Mouse (Mus musculus) hindbrain, embryonic 13.5 days (tissue): ENCODE measurements at regions not wholly inside any gene's neighbourhood (a gene's known extent, or its start where the extent isn't known, plus 50 kb on each side); places are given as distances from the start of the nearest gene placed in this dataset.

Experiments
- ATAC-seq: fragments of 200-750 bp; cut with Nextera tagmentation; 2 replicates; pipeline ENCODE4 v1.8.0; 2017; ENCODE audit warnings: moderate TSS enrichment; ENCODE audit not compliant: low FRiP score
- H3K27ac ChIP-seq: fragments of 300-500 bp; sonication (generic); 2 replicates; pipeline ENCODE4 v1.5.1; 2015; ENCODE audit warnings: inconsistent platforms, mild to moderate bottlenecking, moderate library complexity
- H3K27me3 ChIP-seq: fragments of 300-500 bp; sonication (generic); 2 replicates; pipeline ENCODE4 v1.6.1; 2015; ENCODE audit warnings: mild to moderate bottlenecking, inconsistent platforms
- H3K36me3 ChIP-seq: fragments of 300-500 bp; sonication (generic); 2 replicates; pipeline ENCODE4 v1.6.1; 2015; ENCODE audit warnings: mild to moderate bottlenecking, inconsistent platforms
- H3K4me1 ChIP-seq: fragments of 300-500 bp; sonication (generic); replicated peaks from 2 replicates; pipeline ENCODE4 v1.6.1; 2015; ENCODE audit warnings: inconsistent platforms
- H3K4me2 ChIP-seq: fragments of 300-500 bp; sonication (generic); 2 replicates; pipeline ENCODE4 v1.6.1; 2015; ENCODE audit warnings: inconsistent platforms, mild to moderate bottlenecking, moderate library complexity
- H3K4me3 ChIP-seq: fragments of 300-500 bp; sonication (generic); 2 replicates; pipeline ENCODE4 v1.5.1; 2015; ENCODE audit warnings: mild to moderate bottlenecking, inconsistent platforms
- H3K9ac ChIP-seq: fragments of 300-500 bp; sonication (generic); 2 replicates; pipeline ENCODE4 v1.6.1; 2015; ENCODE audit warnings: mild to moderate bottlenecking, inconsistent platforms
- H3K9me3 ChIP-seq: fragments of 300-500 bp; sonication (generic); 2 replicates; pipeline ENCODE4 v1.6.1; 2016; ENCODE audit warnings: inconsistent platforms
- WGBS: fragments of 180-500 bp; shearing (Covaris S2); methylation state at CpG from one replicate; pipeline ENCODE4 v1.1.7; 2015; 5-methylcytosine and 5-hydroxymethylcytosine counted together

DNA sequence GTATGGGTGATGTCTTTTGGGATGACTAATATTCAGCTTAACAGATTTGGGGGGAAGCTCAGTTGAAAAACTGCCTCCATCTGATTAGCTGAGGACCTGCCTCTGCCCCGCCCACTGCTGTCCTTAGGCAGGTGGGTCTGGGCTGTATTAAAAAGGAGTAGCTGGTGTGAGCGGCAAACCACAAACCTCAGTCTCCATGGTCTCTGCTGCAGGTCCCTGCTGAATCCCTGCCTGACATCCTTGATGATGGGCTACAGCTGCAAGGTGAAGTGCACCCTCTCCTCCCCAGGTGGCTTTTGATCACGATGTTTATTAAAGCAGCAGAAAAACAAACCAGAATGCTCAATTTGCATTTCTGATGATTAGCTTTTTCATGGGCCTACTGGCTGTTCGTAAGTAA is 60.8 kb upstream of the Plet1 start:
- no peak for ATAC-seq
- peaks cover 14% of the 10 kb centered on the region for H3K4me1 ChIP-seq
- H3K36me3 ChIP-seq: no peaks in the 10 kb centered on the region
- no peak overlapping the region for H3K9ac ChIP-seq
- 73% methylated on average over 4 of the region's 4 CpGs for WGBS
- H3K27ac ChIP-seq: no peak overlapping the region; the same call in 1 of the 2 replicates
- no peak overlapping the region for H3K4me3 ChIP-seq
- peaks cover 4% of the 10 kb centered on the region; the same call in 1 of the 2 replicates for H3K27me3 ChIP-seq
- no peak overlapping the region for H3K4me2 ChIP-seq
- no peaks in the 10 kb centered on the region for H3K9me3 ChIP-seq

DNA sequence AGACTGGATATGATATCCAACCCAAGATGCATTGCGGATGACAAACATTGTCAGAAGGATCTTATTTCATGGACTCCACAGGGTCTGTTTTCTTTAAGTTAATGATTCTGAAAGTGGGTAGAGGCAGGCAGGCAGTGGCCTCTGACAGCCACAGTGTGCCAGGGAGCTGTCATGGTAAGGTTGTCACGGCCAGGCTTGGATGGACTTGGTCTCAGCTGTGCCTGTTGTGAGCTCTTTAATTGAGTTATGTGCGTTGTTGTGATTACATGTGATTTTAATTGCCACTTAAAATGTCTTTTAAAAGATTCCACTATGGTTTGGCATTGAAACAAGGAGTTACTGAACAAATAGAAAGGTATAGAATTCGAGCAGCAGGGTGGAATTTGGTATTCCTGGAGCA is 60.3 kb upstream of the Plet1 start:
- WGBS: 54% methylated on average over 4 of the region's 4 CpGs
- H3K4me2 ChIP-seq: no peak overlapping the region
- H3K4me3 ChIP-seq: no peak overlapping the region
- H3K36me3 ChIP-seq: no peaks in the 10 kb centered on the region
- H3K27me3 ChIP-seq: peaks cover 4% of the 10 kb centered on the region; the same call in 1 of the 2 replicates
- H3K4me1 ChIP-seq: peaks cover 14% of the 10 kb centered on the region
- no peaks in the 10 kb centered on the region for H3K9me3 ChIP-seq
- ATAC-seq: no peak
- H3K9ac ChIP-seq: no peak overlapping the region
- no peak overlapping the region for H3K27ac ChIP-seq

DNA sequence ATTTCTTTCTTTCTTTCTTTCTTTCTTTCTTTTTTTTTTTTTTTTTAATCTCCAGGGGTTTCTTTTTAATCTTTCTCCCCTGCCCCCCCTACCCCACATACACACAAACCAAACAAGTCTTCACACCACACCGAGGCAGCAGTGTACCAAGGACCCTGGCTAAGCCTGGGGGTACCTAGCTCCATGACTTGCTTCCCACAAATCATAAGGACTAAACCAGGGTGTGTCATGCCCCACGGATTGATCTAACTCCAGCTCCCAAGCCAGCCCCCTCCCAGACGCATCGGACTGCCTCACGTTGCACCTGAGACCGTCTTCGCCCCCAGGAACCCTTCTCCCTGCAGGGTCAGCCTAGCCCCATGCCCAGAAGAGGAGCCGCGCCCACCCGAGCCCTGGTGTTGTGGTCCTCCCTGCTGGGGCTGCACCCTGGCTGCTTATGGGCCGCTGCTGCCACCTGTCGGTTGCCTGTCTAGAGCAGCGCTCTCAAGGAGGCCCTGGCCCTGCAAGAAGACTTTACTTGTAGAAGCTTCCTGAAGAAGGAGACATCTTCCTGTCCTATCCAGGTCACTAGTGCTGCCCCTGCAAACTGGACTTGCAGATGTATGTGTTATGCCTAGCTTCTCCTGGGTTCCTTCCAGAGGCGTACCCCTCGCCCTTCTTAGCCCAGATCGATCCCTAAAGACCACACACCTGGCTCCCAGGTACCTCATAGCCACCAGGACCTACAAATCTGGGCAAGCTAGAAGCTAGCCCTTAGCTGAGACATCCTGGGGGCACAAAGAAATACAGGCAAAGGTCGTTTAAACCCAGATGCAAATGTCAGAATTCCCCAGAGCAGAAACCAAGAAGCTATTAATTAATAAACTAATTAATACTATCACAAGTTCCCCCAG is 56.2 kb upstream of the Plet1 start:
- H3K9me3 ChIP-seq: no peaks in the 10 kb centered on the region
- peak; percentile 86 for ATAC-seq
- no peak overlapping the region for H3K27ac ChIP-seq
- WGBS: 18% methylated on average over 17 of the region's 17 CpGs
- H3K4me3 ChIP-seq: peak overlapping the region; percentile 37
- H3K9ac ChIP-seq: peak overlapping the region; percentile 67; the same call in 1 of the 2 replicates
- H3K27me3 ChIP-seq: peaks cover 8% of the 10 kb centered on the region
- peaks cover 22% of the 10 kb centered on the region for H3K4me1 ChIP-seq
- peak overlapping the region; percentile 64 for H3K4me2 ChIP-seq
- no peaks in the 10 kb centered on the region for H3K36me3 ChIP-seq

GRCm38 (mm10) chr9:50438738-50439137 is 55.6 kb upstream of the Plet1 start:
- WGBS: 66% methylated on average over 7 of the region's 7 CpGs
- Histone ChIP-seq H3K36me3 (no peaks in the 10 kb centered on the region), H3K4me3 (no peak overlapping the region), H3K27me3 (peaks cover 8% of the 10 kb centered on the region), H3K4me2 (no peak overlapping the region), H3K27ac (no peak overlapping the region), H3K9me3 (no peaks in the 10 kb centered on the region), H3K9ac (no peak overlapping the region), H3K4me1 (peaks cover 22% of the 10 kb centered on the region)
- no peak for ATAC-seq

DNA sequence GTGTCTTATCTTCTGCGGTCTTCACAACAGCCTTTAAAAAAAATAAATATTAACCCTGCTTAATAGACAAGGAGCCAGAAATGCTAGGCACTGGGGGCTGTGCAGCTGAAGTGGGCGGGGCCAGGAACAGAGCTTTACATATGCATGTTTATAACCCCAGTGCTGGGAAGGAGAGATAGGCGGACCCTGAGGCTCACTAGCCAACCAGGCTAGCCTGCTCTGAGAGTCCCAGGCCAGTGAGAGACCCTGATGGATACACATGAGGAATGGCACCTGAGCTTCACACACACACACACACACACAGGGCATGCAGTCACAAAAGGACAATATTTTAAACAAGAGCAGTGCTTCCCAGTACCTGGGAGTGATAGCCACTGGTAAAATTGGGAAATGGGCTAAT is 54.1 kb upstream of the Plet1 start:
- Histone ChIP-seq H3K9ac (0 out of 2 replicates have a peak overlapping the region, but pooled peaks have one; percentile 20), H3K36me3 (no peaks in the 10 kb centered on the region), H3K27ac (no peak overlapping the region; the same call in 1 of the 2 replicates), H3K4me3 (no peak overlapping the region), H3K4me1 (peaks cover 18% of the 10 kb centered on the region), H3K4me2 (no peak overlapping the region), H3K27me3 (peaks cover 8% of the 10 kb centered on the region), H3K9me3 (0 out of 2 replicates have a peak, but pooled peaks cover 4% of the 10 kb centered on the region)
- no peak for ATAC-seq
- 68% methylated on average over 3 of the region's 3 CpGs for WGBS

DNA sequence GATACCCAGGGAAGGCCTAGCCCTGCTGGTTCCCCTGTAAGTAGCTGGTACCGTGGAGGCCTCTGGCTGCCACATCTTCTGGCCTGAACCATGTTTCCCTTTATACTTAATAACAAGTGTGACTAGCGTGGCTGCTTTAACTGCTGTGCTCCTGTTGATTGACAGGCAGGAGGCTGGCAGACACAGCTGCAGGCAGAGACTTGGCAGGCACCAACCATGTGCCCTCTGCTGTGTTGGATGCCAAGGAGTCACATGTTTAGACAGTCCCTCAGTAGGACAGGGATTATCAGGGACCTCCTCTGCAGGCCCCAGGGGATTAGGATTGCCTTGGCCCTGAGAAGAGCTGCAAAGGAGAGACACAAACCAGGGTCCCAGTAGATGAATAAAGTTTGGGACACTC is 53.6 kb upstream of the Plet1 start:
- no peaks in the 10 kb centered on the region for H3K36me3 ChIP-seq
- H3K27ac ChIP-seq: no peak overlapping the region; the same call in 1 of the 2 replicates
- peak overlapping the region; percentile 20; the same call in 1 of the 2 replicates for H3K9ac ChIP-seq
- 0 out of 2 replicates have a peak, but pooled peaks have one; percentile 26 for ATAC-seq
- 52% methylated on average over 2 of the region's 2 CpGs for WGBS
- H3K27me3 ChIP-seq: peaks cover 8% of the 10 kb centered on the region
- H3K4me3 ChIP-seq: no peak overlapping the region
- H3K4me2 ChIP-seq: no peak overlapping the region
- peaks cover 18% of the 10 kb centered on the region for H3K4me1 ChIP-seq
- H3K9me3 ChIP-seq: 0 out of 2 replicates have a peak, but pooled peaks cover 4% of the 10 kb centered on the region

GRCm38 (mm10) chr9:50443708-50444463 is 50.4 kb upstream of the Plet1 start:
- Histone ChIP-seq H3K4me2 (no peak overlapping the region), H3K9me3 (0 out of 2 replicates have a peak, but pooled peaks cover 4% of the 10 kb centered on the region), H3K4me3 (no peak overlapping the region), H3K36me3 (no peaks in the 10 kb centered on the region), H3K4me1 (peaks cover 12% of the 10 kb centered on the region), H3K9ac (no peak overlapping the region), H3K27ac (no peak overlapping the region), H3K27me3 (peaks cover 4% of the 10 kb centered on the region; the same call in 1 of the 2 replicates)
- ATAC-seq: no peak
- WGBS: 61% methylated on average over 23 of the region's 23 CpGs
